Mouse (Mus musculus): Measurements from ENCODE around the gene Dnaja3. TPM values are rescaled to one million over a fixed set of nuclear protein-coding genes. Genes with fewer than 3 reads are reported as not detected.
A peak's percentile ranks its signal among the peaks of the same experiment; 100 is the strongest.
"Not testable (repeated sequence)": the region's sequence is repeated elsewhere in the genome, so short reads cannot be mapped to it uniquely, and the experiment has no call there.

Gene Dnaja3
- total RNA-seq, 2 experiments from 2014 or later = 106 to 107 TPM

- peak in 1 of 2 experiments; percentile 36 for DNase-seq
- intact Hi-C loops (cut with DNase I) = no loop called here
These were observed 19.0 kb downstream of the Dnaja3 start for GRCm38 (mm10) chr16:4658781-4659245.

GRCm38 (mm10) chr16:4659326-4659725 is 19.5 kb downstream of the Dnaja3 start:
- intact Hi-C loops (cut with DNase I) = no loop called here
- no peak for DNase-seq

GRCm38 (mm10) chr16:4661605-4662004 is 21.8 kb downstream of the Dnaja3 start:
- intact Hi-C loops (cut with DNase I) = no loop called here

GRCm38 (mm10) chr16:4663806-4664205 is 24.0 kb downstream of the Dnaja3 start:
- no peak for DNase-seq
- intact Hi-C loops (cut with DNase I) = no loop called here

More at GRCm38 (mm10) chr16:4661605-4662004, 21.8 kb downstream of the Dnaja3 start:
- DNase-seq = no peak

- DNase-seq = no peak
- intact Hi-C loops (cut with DNase I) = loop anchor here (2.0 kb wide), 1 partner anchor 97 kb away; no protein-coding TSS in a partner anchor
These were observed 25.9 kb downstream of the Dnaja3 start for GRCm38 (mm10) chr16:4665726-4666125.

GRCm38 (mm10) chr16:4667190-4667808 is 27.5 kb downstream of the Dnaja3 start:
- peak; percentile 92 to 95 for DNase-seq
- intact Hi-C loops (cut with DNase I) = loop anchor here (1.0 to 2.0 kb wide), 3 partner anchors 37 to 124 kb away; no protein-coding TSS in a partner anchor

GRCm38 (mm10) chr16:4670317-4670716 is 30.5 kb downstream of the Dnaja3 start:
- intact Hi-C loops (cut with DNase I) = no loop called here

GRCm38 (mm10) chr16:4674091-4674490 is 34.3 kb downstream of the Dnaja3 start:
- intact Hi-C loops (cut with DNase I) = no loop called here
- DNase-seq = no peak

More at GRCm38 (mm10) chr16:4670317-4670716, 30.5 kb downstream of the Dnaja3 start:
- no peak for DNase-seq

GRCm38 (mm10) chr16:4676836-4677235 is 37.0 kb downstream of the Dnaja3 start:
- intact Hi-C loops (cut with DNase I) = no loop called here
- no peak for DNase-seq

GRCm38 (mm10) chr16:4678080-4678479 is 38.3 kb downstream of the Dnaja3 start:
- intact Hi-C loops (cut with DNase I) = no loop called here
- DNase-seq = no peak

GRCm38 (mm10) chr16:4679121-4680018 is 39.6 kb downstream of the Dnaja3 start, which contains the start of gene Coro7:
Gene Coro7, minus strand, starts transcription at chr16:4679777.
- DNase-seq = peak; percentile 93 to 94
- intact Hi-C loops (cut with DNase I) = no loop called here

GRCm38 (mm10) chr16:4680922-4681455 is 41.2 kb downstream of the Dnaja3 start:
- DNase-seq; intact Hi-C loops (cut with DNase I): not testable (repeated sequence)

- intact Hi-C loops (cut with DNase I) = no loop called here
- DNase-seq = no peak
These were observed 42.9 kb downstream of the Dnaja3 start for GRCm38 (mm10) chr16:4682628-4683179.

GRCm38 (mm10) chr16:4683193-4683580 is 43.4 kb downstream of the Dnaja3 start:
- intact Hi-C loops (cut with DNase I) = no loop called here
- no peak for DNase-seq

- DNase-seq = peak; percentile 97 to 98
- intact Hi-C loops (cut with DNase I) = no loop called here
These were observed 44.0 kb downstream of the Dnaja3 start for GRCm38 (mm10) chr16:4683581-4684456.

- no peak for DNase-seq
- intact Hi-C loops (cut with DNase I) = no loop called here
These were observed 44.6 kb downstream of the Dnaja3 start for GRCm38 (mm10) chr16:4684457-4684791.

- DNase-seq = not testable (repeated sequence)
- intact Hi-C loops (cut with DNase I) = loop anchor here (5.0 kb wide), 3 partner anchors 68 to 173 kb away; no protein-coding TSS in a partner anchor
These were observed 49.6 kb downstream of the Dnaja3 start for GRCm38 (mm10) chr16:4689371-4689770.

GRCm38 (mm10) chr16:4701211-4701610 is 61.4 kb downstream of the Dnaja3 start:
- DNase-seq = no peak
- intact Hi-C loops (cut with DNase I) = no loop called here

- no peak for DNase-seq
- intact Hi-C loops (cut with DNase I) = no loop called here
These were observed 62.9 kb downstream of the Dnaja3 start for GRCm38 (mm10) chr16:4702646-4703045.

GRCm38 (mm10) chr16:4705541-4705940 is 65.8 kb downstream of the Dnaja3 start:
- DNase-seq = no peak
- intact Hi-C loops (cut with DNase I) = loop anchor here (5.0 kb wide), 1 partner anchor 87 kb away; the partner anchor contains the start of gene Cdip1
